Mouse (Mus musculus) skeletal muscle tissue, adult 2 months (tissue): ENCODE measurements around the gene Ankrd11.
"Not testable (repeated sequence)": the region's sequence is repeated elsewhere in the genome, so short reads cannot be mapped to it uniquely, and the experiment has no call there.

Experiments used
- DNase-seq: peaks from one replicate; pipeline ENCODE4 v3.0.0-alpha.2; 2012; ENCODE audit warnings: low read depth, low spot score

Ankrd11 gene

GRCm38 (mm10) chr8:123042158-123042973 is at the start of gene Ankrd11:
TSS of gene Ankrd11 (minus strand) at chr8:123042277.
- DNase-seq: peak; percentile 100

GRCm38 (mm10) chr8:123087289-123087688 is 45.2 kb upstream of the Ankrd11 start:
- DNase-seq: no peak

- no peak for DNase-seq
Measured at GRCm38 (mm10) chr8:123083610-123084009, 41.5 kb upstream of the Ankrd11 start.

GRCm38 (mm10) chr8:123082993-123083392 is 40.9 kb upstream of the Ankrd11 start:
- DNase-seq: no peak

GRCm38 (mm10) chr8:123077213-123077612 is 35.1 kb upstream of the Ankrd11 start:
- no peak for DNase-seq

- no peak for DNase-seq
Measured at GRCm38 (mm10) chr8:123071176-123071575, 29.1 kb upstream of the Ankrd11 start.

- DNase-seq: no peak
Measured at GRCm38 (mm10) chr8:123066101-123066683, 24.1 kb upstream of the Ankrd11 start.

- DNase-seq: peak; percentile 98
Measured at GRCm38 (mm10) chr8:123065214-123066100, 23.4 kb upstream of the Ankrd11 start.

GRCm38 (mm10) chr8:123064809-123065213 is 22.7 kb upstream of the Ankrd11 start:
- DNase-seq: peak; percentile 25

GRCm38 (mm10) chr8:123064072-123064471 is 22.0 kb upstream of the Ankrd11 start:
- DNase-seq: no peak

- DNase-seq: no peak
Measured at GRCm38 (mm10) chr8:123062721-123063120, 20.6 kb upstream of the Ankrd11 start, which contains the start of gene Spg7. TSS of gene Spg7 (plus strand) at chr8:123062942.

- DNase-seq: no peak
Measured at GRCm38 (mm10) chr8:123051458-123051857, 9.4 kb upstream of the Ankrd11 start.

GRCm38 (mm10) chr8:123048402-123048801 is 6.3 kb upstream of the Ankrd11 start:
- DNase-seq: no peak

GRCm38 (mm10) chr8:123047827-123048226 is 5.8 kb upstream of the Ankrd11 start:
- no peak for DNase-seq

GRCm38 (mm10) chr8:123046706-123047105 is 4.6 kb upstream of the Ankrd11 start:
- DNase-seq: no peak

GRCm38 (mm10) chr8:123044743-123045425 is 2.8 kb upstream of the Ankrd11 start:
- not testable (repeated sequence) for DNase-seq

GRCm38 (mm10) chr8:123043941-123044340 is 1.9 kb upstream of the Ankrd11 start:
- no peak for DNase-seq

- no peak for DNase-seq
Measured at GRCm38 (mm10) chr8:123042974-123043625, 1.0 kb upstream of the Ankrd11 start.

- DNase-seq: no peak
Measured at GRCm38 (mm10) chr8:123041774-123042105, 337 bp downstream of the Ankrd11 start.

- DNase-seq: peak; percentile 64
Measured at GRCm38 (mm10) chr8:123041008-123041773, 886 bp downstream of the Ankrd11 start.
